Mouse (Mus musculus): ENCODE measurements around the gene Agmat.
"Not testable (repeated sequence)": the region's sequence is repeated elsewhere in the genome, so short reads cannot be mapped to it uniquely, and the experiment has no call there.

Gene Agmat

GRCm38 (mm10) chr4:141735206-141735560, 11.3 kb upstream of the Agmat start:
- DNase-seq (ENCODE audit: low read depth), result no peak

GRCm38 (mm10) chr4:141736856-141737255, 9.6 kb upstream of the Agmat start:
- DNase-seq (ENCODE audit: low read depth), result no peak

DNA sequence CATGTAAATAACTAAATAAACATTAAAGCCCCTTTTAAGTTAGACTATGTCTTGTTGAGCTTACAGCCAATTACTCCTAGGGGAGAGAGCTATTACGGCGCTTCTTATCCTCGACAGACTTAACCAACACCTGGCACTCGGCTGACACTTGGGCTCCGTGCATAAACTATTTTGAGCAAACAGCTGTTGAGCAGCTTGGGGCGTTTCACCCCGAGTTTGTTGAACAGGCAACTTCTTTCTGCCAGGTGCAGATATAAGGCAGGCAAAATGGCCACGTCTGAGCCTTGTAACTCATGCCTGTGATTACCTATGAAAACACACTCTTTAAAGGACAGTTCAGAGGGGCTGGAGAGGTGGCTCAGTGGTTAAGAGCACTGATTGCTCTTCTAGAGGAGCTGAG, 8.5 kb upstream of the Agmat start:
- DNase-seq (ENCODE audit: low read depth), result no peak

DNA sequence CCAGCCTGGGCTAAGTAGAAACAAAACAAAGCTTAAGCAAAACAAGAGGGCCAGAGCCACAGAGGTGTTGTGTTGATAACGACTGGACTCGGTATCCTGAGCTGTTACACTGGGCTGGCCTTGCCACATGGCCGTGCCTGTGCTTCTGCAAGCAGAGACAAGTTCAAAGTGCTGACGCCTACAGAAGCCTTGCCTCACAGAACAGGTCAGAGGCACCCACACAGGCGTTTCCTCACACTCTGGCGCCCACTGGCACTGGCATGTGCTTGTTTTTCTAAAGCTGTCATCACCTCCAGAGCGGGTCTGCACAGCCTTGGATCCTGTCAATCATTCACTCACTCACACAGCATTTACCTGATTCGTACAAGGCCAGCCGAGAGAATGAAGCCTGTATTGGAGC, 4.6 kb upstream of the Agmat start:
- DNase-seq (ENCODE audit: low read depth), result peak; percentile 36

GRCm38 (mm10) chr4:141742381-141742780, 4.1 kb upstream of the Agmat start:
- no peak for DNase-seq (ENCODE audit: low read depth)

- no peak for DNase-seq (ENCODE audit: low read depth)
Observed at GRCm38 (mm10) chr4:141749557-141749956, 3.1 kb downstream of the Agmat start.

GRCm38 (mm10) chr4:141750826-141751225, 4.4 kb downstream of the Agmat start:
- no peak for DNase-seq (ENCODE audit: low read depth)

- no peak for DNase-seq (ENCODE audit: low read depth)
Observed at GRCm38 (mm10) chr4:141751419-141752075, 5.1 kb downstream of the Agmat start.

- DNase-seq (ENCODE audit: low read depth), result peak; percentile 20
Observed at GRCm38 (mm10) chr4:141752076-141752421, 5.6 kb downstream of the Agmat start.

DNA sequence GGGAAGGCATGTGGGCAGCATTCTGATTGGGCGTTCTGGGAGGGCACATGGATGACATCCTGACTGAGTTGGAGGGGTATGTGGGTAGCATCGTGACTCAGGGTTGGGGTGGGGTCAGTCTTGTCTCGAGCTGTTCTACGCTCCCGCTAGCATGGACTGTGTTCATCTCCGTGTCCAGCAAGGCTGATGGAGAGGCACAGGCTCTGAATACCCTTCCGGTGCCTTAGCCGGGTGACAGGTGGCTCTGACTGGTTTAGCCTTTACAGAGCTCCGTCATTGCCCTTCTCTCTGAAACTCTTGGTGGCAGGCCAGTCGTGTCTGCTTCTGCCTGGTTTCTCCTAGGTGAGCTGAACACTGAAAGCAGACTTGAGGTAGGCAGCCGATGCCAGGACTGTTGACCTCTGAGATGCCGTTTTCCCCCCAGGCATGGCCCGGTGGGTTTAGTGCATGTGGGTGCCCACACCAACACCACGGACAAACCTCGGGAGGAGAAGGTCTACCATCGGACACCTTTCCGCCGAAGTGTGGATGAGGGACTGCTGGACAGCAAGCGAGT, 9.0 kb downstream of the Agmat start:
- DNase-seq (ENCODE audit: low read depth), result no peak

- no peak for DNase-seq (ENCODE audit: low read depth)
Observed at GRCm38 (mm10) chr4:141757124-141757523, 10.7 kb downstream of the Agmat start.

DNA sequence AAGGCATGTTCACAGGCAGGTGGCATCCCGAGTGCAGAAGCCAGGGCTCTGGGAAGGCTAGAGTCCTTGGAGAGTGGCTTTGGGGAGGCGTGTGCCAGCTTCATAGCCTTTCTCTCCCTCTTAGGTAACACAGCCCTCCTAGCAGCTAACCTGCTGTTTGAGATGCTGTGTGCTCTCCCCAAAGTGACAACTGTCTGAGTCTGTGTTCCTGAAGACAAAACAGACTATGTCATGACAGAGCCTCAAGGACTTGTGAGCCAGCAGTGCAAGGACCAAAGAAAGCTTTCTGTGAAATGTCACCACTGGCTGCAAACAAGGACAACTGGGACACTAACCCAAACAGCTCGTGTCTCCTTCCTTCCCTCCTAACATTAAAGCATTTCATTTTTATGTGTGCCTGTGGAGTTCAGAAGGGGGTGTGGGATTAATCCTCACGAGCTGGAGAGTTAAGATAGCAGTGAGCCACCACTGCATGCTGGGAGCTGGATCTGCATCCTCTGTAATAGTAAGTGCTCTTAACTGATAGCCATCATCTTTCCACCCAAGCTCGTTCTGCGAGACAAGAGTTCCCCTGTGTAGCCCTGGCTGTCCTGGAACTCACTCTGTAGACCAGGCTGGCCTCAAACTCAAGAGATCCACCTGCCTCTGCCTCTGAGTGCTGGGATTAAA, 12.5 kb downstream of the Agmat start:
- DNase-seq (ENCODE audit: low read depth), result no peak

GRCm38 (mm10) chr4:141760942-141761341, 14.5 kb downstream of the Agmat start:
- no peak for DNase-seq (ENCODE audit: low read depth)

DNA sequence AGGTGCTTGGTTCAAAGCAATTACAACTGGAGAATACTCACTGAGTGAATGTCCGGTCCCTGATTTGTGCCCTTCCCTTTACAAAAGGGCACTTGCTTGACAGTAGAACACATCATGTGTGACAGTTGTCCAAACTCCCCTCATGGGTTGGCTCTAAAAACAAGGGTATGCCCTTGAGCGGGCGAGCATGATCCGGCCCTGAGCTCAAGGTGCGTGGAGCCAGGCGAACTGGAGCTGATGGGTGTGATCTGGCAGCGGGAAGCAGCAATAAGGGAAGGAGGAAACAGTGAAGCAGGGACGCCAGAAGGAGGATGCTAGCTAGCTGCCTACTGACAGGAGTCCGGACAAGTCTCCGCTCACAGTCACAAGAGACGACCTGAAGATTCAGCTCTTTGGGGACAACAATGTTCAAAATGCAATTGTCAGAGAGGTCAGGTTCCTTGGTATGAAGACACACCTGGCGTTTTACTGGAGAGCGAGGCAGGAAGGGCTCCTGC, 15.7 kb downstream of the Agmat start:
- no peak for DNase-seq (ENCODE audit: low read depth)

GRCm38 (mm10) chr4:141763476-141763875, 17.0 kb downstream of the Agmat start:
- DNase-seq (ENCODE audit: low read depth), result no peak

GRCm38 (mm10) chr4:141765008-141765407, 18.5 kb downstream of the Agmat start:
- DNase-seq (ENCODE audit: low read depth), result no peak

DNA sequence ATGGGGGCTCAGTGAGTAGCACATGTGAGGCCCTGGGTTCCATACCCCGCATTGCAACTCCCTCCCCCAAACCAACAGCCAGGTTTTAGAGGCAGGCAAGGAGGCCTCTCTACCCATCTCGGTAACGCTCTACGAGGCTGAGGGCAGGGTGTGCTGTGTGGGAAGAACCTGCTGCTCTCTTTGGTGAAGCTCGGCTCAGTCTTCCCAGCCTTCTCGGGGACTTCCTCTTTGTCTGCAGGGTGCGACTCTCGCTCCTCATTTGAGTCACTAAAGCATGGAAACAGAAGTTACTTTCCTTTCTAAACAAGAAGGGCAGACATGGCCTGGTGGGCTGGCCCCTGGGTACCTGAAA, 19.8 kb downstream of the Agmat start:
- no peak for DNase-seq (ENCODE audit: low read depth)

- DNase-seq (ENCODE audit: low read depth), result no peak
Observed at GRCm38 (mm10) chr4:141766668-141767352, 20.3 kb downstream of the Agmat start.

GRCm38 (mm10) chr4:141767353-141768036, 21.0 kb downstream of the Agmat start:
- DNase-seq (ENCODE audit: low read depth), result peak; percentile 60

GRCm38 (mm10) chr4:141769501-141770160, 23.2 kb downstream of the Agmat start:
- no peak for DNase-seq (ENCODE audit: low read depth)

DNA sequence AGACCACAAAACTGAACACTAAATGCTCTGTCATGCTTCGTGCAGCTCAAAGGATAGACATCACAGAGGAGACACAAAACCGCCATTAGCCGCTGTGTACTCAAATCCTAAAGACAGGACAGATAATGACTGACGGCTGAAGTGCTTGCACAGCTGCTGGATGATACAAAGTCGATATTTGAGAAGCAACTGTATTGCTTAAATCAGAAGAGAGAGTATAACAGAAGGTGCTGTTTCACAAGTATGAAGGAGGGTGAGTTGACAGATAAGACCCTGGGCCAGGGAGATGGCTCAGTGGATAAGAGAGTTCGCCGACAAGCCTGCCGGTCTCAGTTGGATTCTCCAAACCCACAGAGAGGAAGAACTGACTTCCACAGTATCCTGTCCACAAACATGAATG, 25.4 kb downstream of the Agmat start:
- no peak for DNase-seq (ENCODE audit: low read depth)

GRCm38 (mm10) chr4:141773019-141773418, 26.5 kb downstream of the Agmat start:
- DNase-seq (ENCODE audit: low read depth), result not testable (repeated sequence)

Data from NIH3T3 (cell line).